Mouse (Mus musculus): ENCODE results near the gene Bfsp1. TPM values are rescaled to one million over a fixed set of nuclear protein-coding genes. Genes with fewer than 3 reads are reported as not detected.
A peak's percentile ranks its signal among the peaks of the same experiment; 100 is the strongest.

Gene Bfsp1
- total RNA-seq, 4 experiments from 2014 or later: 0.97 to 1.5 (median 1.3) TPM

DNA sequence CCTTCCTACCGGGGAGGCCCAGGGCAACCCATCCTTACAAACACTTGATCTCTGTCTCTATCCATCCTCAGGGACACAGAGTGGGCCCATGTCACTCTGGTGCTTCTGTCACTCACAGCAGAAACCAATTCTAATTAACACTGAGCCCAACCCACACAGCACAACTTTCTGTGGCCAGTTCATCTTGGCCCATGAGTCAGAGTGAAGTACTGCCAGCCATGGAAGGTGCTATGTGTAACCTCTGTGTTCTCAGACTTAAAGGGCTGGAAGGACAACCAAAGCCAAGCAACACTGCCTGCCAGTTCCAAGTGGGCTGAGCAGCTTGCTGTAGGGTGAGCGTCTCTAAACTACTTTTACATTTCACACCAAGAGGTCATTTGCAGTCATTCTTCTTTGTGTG lies 3.8 kb downstream of the Bfsp1 start:
- no peak for DNase-seq (ENCODE audit: low spot score in 2 of 2)

DNA sequence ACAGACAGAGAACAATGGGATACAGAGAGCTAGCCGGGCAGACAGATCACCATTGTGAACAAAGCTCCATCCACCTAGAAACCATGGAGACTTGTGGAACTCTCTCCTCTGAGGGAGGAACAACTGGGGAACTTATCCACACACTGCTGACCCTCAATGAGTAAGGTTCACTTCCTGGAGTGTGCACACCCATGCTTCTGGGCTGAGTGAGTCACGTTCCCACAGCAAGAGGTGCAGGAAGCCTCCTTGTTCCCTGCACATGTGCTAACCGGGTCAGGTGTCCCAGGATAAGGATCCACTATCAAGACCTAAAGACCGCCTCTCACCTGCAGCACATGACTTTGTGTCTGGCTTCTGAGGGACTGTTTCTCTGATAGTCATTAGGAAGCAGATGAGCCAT lies 9.5 kb downstream of the Bfsp1 start:
- no peak for DNase-seq (ENCODE audit: low spot score in 2 of 2)

DNA sequence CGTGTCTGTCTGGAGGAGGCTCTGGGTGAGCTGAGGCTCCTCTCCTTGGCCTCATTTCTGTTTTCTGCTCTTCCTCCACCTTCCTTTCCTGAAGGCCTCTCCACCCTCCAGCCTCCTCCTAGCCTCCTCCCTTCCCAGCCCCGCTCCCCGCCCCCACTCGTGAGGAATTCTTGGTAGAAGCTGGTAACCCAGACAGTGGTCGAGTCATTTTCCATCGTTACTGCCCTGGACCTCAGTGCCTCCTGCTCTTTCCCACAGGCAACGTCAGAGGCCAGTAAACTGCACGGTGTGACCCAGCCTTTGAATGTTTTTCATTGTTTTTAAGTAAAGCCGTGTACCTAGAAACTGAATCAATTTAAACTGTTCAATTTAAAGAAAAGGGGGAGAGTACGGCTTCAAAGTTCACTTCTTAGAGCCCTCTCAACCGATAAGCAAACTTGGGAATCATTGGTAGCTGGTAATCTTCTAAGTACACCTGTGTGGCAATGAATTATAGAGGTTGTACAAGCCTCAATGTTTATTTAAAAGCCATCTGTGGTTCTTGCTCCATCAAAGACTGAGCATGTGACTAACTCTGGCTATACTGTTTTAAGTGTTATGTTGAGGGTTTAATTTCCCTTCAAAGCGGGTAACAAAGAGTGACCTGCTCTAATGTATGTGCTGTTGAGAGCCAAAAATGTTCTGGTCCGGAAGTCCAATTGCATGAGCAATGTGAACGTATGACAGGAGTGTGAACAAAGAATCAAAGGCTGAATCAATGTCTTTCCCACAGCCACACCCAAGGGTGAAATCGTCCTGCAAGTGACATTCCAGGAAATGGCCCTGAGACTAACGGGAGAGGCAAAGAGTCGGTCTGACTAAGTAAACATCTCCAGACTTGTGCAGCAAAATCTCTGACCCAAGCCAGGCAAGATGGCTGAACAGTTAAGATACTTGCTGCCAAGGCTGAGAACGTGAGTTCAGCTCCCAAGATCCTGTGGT lies 10.4 kb downstream of the Bfsp1 start:
- DNase-seq (ENCODE audit: low spot score in 2 of 2): no peak

DNA sequence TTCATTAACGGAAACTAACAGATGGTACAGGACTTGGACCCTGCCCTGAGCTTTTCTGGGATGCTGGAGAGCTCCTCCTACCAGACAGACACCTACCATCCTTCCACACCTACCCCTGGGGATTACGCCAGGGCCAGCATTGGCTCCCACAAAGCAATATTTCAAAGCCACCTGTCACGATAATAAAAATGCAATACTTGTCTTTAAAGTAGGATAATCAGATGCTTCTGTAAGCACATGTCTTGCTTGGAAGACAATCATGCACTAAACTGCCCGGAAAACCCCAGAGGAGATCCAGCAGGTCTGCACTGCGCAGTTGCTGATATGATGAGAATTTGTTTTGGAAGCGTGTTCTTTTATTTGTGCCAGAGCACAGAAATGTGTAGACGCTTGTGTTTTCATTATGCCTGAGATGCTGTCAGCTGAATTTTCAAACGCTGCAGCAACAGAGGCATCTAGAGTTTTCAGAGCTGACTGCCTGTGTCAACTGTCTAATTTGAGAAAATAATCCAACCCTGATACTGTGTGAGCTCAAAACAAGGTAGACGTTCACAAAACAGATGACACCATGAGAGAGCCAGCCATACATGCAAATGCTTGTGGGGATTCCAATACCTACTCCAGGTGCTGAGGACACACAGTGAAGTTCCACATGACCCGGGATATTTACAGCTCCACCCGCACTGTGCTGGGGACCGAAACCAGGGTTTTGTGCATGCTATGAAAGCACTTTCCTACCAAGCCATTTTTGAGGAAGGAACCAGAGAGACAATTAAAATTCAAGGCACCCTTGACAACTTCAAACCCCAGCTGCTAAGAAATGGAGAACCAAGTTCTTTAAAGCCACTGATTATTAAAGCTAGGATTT lies 11.4 kb downstream of the Bfsp1 start:
- no peak for DNase-seq (ENCODE audit: low spot score in 2 of 2)

DNA sequence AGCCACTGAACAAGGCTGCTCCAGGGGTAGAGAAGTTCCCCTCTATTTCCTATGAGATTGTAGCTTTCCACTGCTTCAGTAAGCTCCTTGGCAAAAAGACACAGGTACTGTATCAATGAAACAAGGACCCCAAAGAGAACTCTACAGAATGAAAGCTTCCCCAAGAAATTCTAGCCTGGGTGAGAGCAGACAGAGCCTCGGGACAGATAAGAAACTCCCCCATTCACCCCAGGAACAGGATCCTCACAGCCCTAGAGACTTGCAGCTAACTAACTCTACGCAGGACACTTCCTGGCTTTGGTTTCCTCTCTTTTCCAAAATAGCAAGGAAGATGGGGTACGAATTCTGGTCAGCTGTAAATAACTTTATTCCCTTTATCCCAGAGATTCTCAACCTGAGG lies 15.7 kb downstream of the Bfsp1 start:
- DNase-seq (ENCODE audit: low spot score in 2 of 2): no peak

DNA sequence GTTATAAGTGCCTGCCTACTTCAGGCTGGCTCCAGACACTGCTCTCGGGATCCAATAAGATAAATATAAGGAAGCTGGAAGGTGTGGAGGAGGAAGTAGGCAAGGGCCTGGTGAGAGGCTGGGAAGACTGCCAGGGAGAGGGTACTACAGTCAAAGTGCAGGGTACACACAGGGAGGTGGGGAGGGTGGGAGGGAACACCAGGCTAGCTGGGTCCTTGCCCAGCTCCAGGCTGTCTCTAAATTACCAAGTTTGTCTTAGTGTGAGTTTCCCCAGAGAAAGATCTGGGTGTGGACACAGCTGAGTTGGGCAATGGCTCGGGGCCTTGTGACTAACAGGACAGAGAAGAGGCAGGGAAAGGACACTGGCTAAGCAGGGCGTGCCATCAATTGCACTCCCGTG lies 16.2 kb downstream of the Bfsp1 start:
- DNase-seq (ENCODE audit: low spot score in 2 of 2): no peak

DNA sequence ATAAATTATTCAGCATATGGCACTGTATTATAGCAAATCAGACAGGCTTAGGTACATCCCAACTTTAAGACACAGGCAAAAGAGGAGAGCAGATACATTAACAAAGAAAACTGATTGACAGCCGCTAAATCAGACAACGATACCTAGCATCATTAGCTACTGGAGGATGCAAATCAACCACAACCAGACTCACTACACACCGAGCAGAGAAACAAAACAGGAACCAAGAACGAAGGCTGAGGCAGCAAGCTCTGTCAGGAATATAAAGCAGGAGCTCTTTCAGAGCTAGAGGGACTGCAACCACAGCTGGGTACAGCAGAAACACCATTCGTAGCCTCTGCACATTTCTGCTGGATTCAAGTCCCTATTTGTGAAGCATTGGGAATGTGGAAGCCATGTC lies 18.2 kb downstream of the Bfsp1 start:
- no peak for DNase-seq (ENCODE audit: low spot score in 2 of 2)

DNA sequence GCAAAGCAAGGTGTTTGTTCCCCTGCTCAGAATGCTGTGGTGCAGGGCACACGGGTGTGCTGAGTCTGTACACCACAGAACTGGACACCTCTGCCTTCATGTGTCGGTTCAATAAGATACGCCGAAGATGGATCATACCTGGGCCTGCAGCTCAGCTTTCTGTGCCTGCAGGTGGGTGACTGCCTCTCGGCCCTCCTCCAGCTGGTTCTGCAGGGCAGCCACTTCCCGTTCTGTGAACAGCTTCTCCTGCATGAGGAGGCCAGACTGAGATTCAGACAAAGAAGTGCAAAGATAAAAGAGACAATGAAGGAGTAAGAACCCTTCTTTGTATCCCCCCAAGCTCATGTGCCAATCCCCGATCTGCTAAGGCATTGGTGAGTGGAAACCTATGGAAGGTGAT lies 21.4 kb downstream of the Bfsp1 start:
- DNase-seq (ENCODE audit: low spot score in 2 of 2): no peak

DNA sequence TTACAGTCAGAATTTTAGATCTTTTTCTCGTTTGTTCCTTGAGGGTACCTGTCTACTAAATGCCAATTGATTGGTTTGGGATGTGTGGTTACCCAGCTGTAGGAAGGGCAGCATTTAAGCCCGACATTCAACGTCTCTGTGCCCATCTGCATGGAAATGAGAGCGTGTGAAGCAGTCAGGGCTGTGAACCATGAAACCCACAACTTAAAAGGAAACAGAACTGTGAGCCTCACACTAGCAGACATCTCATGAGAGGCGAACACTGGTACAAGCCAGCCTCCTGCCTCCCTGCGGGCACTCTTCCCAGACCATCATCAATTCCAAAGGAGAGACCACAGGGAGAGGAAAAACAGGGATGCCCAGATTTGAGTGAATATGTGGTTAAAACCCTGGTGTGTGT lies 22.1 kb downstream of the Bfsp1 start:
- no peak for DNase-seq (ENCODE audit: low spot score in 2 of 2)

DNA sequence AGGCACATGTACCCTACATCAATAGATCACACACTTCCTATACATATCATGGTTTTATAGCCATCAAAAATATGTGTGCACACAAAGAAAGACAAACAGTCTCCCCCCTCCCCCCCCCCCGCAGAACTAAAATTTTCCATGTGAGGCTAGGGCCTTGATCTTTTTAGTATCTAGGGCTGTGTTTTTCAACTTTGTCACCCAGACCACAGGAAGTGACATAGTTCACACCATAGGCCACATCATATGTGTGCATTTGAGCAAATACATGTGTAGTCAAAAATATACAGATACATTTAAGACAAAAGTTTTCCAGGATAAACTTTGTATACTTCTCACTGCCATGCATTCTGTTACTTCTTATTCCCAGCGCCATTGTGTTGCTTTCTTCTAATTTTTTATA lies 23.5 kb downstream of the Bfsp1 start:
- DNase-seq (ENCODE audit: low spot score in 2 of 2): no peak

DNA sequence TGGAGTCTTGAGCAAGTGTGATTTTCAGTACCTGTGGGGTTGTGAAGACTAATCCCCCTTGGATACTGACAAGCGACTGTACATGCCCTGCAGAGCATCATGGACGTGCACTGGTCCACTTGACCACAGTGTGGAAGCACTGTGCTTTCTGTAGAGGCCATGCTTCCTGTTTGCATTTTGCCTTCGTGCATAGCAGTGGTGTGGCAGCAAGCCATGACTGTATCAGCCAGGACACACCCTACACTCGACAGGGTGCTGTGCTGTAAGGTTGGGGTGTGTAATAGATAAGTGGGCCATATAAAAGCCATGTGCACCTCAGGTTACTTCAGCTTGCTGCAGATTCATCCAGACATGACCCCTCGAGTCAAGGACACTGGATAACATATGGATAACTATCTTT lies 24.3 kb downstream of the Bfsp1 start:
- no peak for DNase-seq (ENCODE audit: low spot score in 2 of 2)

DNA sequence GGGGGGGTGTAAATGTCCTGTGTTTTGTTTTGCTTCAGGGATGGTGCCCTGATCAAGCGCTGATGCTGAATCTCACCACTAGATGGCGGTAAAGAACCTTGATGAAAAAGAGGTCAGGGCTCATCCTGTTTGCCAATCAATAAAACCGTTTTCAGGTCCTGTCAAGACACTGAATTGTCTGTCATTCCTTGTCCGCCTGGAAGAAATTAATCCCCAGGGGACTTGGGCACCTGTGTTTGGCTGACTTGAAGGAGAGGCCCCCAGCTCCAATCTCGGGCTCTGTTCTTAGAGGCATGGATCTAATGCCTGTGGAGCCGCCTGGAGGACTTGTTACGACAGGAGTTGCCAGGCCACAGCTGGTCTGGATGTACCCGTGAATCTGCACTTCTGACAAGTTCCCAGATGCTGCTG lies 25.7 kb downstream of the Bfsp1 start:
- peak; percentile 37 to 57 for DNase-seq (ENCODE audit: low spot score in 2 of 2)

DNA sequence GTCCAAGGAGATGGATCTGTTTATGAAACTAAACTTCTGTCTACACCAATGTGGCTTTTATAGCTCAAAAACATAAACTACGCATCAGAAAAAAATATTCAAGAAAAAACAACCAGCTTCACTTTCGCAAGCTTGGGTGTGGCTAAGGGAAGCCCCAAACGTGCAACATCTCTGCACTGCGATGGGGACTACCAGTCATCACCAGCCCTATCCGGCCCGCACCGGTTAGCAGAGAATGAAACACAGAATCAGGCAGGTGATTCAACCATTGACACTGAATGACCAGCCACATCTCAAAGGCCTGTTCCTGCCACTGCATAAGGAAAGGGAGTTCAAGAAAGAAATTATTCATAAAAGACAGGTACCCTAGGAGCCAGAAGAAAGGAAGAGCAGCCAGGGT lies 27.2 kb downstream of the Bfsp1 start:
- DNase-seq (ENCODE audit: low spot score in 2 of 2): no peak

DNA sequence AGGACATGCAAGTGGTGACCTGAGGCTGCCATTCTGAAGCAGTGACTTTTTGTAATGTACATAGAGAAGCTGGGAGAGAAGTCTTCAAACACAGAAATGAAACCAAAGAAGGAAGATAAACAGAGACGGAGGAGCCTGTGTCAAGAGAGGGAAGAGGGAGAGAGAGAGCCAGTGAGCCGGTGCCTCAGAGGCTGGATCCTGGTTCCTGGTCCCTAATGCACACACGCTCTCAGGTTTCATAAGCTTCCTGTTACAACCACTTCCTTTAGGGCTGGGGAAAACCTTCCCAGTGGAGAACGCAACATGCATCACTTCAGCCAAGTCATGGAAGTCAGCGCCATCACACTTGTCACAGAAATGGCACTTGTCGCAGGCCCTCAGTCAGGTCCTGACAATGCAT lies 28.9 kb downstream of the Bfsp1 start:
- no peak for DNase-seq (ENCODE audit: low spot score in 2 of 2)

DNA sequence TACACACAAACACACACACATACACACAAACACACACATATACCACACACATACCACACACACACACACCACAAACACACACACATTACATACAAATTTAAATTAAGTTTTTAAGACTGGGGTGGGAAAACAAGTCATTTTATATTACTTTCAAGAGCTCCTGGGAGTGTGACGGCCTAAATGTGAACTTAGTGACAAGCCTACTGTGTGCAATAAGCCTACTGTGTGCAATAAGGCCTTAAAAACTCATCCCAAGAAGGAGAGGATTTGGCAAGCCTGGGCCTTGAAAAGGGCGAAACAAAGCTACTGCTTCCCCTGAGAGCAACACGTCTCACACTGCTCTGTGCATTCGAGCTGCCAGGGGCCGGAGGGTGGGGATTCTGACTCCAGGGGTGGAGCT lies 30.3 kb downstream of the Bfsp1 start:
- DNase-seq (ENCODE audit: low spot score in 2 of 2): no peak

DNA sequence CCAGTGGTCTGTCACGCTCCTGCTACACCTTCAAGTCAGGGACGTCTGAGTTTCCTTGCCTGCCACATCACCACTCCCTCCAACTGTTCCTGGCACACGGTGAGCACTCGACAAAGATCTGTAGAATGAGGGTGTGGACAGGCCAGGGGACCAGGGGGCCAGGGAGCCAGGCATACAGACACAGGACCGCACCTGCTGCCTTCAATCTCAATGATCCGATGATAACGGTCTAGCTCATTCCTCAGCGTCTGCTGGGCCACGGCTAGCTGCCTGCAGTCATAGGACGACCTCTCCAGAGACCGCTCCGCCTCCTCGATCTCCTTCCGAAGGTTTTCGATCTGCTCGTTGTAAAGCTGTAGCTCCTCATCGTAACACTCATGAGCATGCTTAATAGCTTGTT lies 31.3 kb downstream of the Bfsp1 start:
- DNase-seq (ENCODE audit: low spot score in 2 of 2): no peak

DNA sequence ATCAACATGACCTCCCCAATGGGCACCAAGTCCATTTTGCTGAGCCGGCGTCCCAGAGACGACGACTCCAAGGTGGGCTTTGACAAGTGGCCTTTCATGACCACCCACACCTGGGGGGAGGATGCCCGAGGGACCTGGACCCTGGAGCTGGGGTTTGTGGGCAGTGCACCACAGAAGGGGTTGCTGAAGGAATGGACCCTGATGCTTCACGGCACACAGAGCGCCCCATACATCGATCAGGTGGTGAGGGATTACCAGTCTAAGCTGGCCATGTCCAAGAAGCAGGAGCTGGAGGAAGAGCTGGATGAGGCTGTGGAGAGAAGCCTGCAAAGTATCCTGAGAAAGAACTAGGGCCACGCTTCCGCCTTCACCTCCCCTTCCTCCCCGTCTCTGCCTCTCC lies 49.5 kb downstream of the Bfsp1 start:
- DNase-seq (ENCODE audit: low spot score in 2 of 2): no peak

DNA sequence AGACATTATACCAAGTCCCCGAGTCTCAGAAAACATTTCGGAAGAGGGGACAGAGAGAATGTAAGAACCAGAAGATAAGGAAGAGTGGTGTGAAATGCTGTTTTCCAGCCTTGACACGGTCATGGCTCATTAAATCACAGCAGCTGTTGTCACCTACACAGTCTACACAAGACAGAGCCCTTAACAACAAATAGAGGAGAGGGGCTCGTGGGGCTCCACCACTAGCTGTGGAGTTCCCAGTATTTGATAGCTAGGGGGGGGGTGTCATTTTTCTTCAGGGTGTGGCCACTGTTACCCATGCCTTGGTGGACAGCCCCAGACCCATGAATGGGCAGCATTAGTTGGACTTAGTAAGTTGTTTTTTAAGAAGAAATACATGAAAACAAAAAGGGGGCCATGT lies 50.7 kb downstream of the Bfsp1 start:
- DNase-seq (ENCODE audit: low spot score in 2 of 2): no peak

DNA sequence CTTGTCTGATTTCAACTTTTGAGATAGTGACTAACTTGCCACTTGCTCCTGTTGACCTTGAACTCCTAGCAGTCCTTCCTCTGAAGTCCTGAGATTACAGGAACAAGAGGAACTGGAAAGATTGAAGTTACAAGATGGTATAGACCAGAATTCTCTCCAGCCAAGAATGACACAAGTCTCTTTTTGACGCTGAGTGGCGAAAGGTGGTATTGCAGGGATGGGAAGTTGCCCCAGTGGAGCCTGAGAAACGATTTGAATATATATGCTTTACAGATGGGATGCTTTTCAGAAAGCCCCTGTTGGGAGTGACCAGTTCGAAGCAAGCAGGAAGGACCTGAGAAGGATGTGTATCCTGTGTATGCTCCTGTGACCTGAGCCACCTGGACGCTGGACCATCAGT lies 54.2 kb downstream of the Bfsp1 start:
- no peak for DNase-seq (ENCODE audit: low spot score in 2 of 2)

DNA sequence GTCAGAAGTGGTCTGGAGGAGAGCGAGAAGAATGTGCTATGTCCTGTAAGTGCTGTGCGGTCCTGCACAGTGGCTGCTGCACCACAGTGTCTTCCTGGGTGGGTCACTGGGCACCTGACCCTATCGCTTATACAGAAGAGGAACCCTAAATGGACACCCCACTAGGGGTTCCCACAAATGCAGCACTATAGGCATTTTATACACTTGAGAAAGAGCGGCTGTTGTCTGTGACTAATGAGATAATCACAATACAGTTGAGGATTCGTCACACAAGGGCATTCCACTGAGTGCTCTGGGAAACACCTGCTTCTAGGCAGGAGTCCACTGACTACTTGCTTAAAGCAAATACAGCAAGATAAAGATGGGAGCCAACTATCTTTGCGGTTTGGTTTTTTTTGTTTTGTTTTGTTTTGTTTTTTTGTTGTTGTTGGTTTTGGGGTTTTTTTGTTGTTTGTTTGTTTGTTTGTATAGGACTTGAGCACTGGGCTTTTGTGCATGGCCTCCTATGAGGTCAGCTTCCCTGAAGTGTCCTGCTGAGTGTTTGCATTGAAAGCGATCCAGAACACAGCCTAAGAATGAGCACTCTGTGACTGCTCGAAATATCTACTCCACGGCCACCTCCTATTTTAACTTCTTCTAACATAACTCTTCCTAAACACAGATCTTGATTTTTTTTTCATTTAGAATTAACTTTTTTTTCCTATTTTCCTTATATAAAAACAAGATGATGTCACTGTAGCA lies 55.9 kb downstream of the Bfsp1 start:
- no peak for DNase-seq (ENCODE audit: low spot score in 2 of 2)

DNA sequence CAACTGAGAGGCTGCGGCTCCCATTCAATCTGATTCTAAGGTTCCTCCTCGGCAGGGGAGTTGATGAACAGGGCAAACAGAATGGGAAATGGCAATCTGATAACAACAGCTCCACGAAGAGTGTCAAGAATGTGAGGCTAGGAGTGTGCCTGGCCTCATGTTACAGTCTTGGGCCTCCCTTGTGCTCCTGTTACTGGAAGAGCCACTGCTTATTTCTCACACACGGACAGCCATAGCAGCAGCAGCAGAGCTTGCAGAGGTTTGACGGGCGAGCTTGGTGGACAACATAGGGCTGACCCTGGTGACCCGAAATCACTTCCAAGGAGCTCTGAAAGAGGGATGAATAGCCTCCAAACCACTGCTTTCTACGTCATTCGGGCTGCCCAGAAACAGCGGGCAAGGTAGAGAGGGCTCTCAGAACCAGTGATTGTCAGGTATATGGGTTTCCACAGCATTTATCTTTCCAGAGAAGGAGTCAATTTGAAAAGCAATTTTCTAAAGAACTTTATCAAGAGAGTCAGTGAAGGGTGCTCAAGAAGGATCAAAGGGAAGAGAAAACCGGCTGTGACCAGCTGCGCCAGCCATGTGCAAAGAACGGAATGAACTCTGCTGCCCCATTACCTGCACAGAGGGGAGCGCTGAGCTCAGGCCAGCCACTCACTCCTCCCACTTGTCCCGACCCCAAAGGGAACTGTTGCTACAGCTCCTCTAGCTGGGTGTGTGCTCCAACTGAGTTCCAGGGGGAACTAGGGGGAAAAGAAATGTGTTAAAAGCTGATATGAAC lies 56.6 kb downstream of the Bfsp1 start:
- no peak for DNase-seq (ENCODE audit: low spot score in 2 of 2)
